Mouse (Mus musculus) CH12.LX (cell line): ENCODE measurements around the gene Plk3. TPM values are rescaled to one million over a fixed set of nuclear protein-coding genes. Genes with fewer than 3 reads are reported as not detected.

Experiments used
- DNase-seq: peaks from one replicate; pipeline ENCODE4 v3.0.0-alpha.2; 2013; ENCODE audit errors: extremely low read depth
- H3K27ac ChIP-seq: 2 replicates; pipeline ENCODE4 v1.5.1; 2012; ENCODE audit warnings: low read depth, mild to moderate bottlenecking, control low read depth, moderate library complexity; ENCODE audit not compliant: insufficient read depth
- H3K27me3 ChIP-seq: replicated peaks from 2 replicates; pipeline ENCODE3; 2012; ENCODE audit warnings: inconsistent platforms
- H3K36me3 ChIP-seq, 2 experiments: replicated peaks in 1 of 2; 2 replicates each; pipeline versions ENCODE3 to v1.6.1; 2012; ENCODE audit warnings: inconsistent platforms in 1 of 2, low read length in 1 of 2, mild to moderate bottlenecking in 1 of 2, mixed read lengths in 1 of 2, moderate library complexity in 1 of 2; ENCODE audit not compliant: control insufficient read depth in 1 of 2, insufficient read depth in 1 of 2
- H3K4me1 ChIP-seq, 2 experiments: 2 replicates each; pipeline ENCODE4 v1.6.1; 2012; ENCODE audit warnings: inconsistent platforms in 1 of 2, moderate library complexity in 1 of 2; ENCODE audit not compliant: insufficient read depth in 2 of 2, control insufficient read depth in 1 of 2
- H3K4me2 ChIP-seq: 2 replicates; pipeline ENCODE4 v1.6.1; 2012; ENCODE audit warnings: low read depth, mild to moderate bottlenecking, control low read depth; ENCODE audit not compliant: poor library complexity, insufficient read depth, severe bottlenecking
- H3K4me3 ChIP-seq, 3 experiments: fragments of 150-350 bp in 1 of 3; sonication (generic) in 1 of 3; replicated peaks in 1 of 3; 2 replicates each; pipeline versions ENCODE3 to v1.5.1; 2011 to 2012; ENCODE audit warnings: low read depth in 2 of 3, low read length in 2 of 3, mild to moderate bottlenecking in 2 of 3, moderate library complexity in 2 of 3, control low read depth in 1 of 3, improper control_type of control experiment in 1 of 3, inconsistent platforms in 1 of 3, mixed read lengths in 1 of 3; ENCODE audit not compliant: poor library complexity in 1 of 3
- H3K79me2 ChIP-seq: replicated peaks from 2 replicates; pipeline ENCODE4 v1.6.1; 2012; ENCODE audit warnings: mild to moderate bottlenecking, moderate library complexity; ENCODE audit not compliant: control insufficient read depth, poor library complexity, insufficient read depth, severe bottlenecking; ENCODE audit errors: extremely low read depth
- H3K9ac ChIP-seq: 2 replicates; pipeline ENCODE4 v1.6.1; 2012; ENCODE audit warnings: low read depth, mild to moderate bottlenecking, control low read depth, moderate library complexity; ENCODE audit not compliant: insufficient read depth
- H3K9me3 ChIP-seq: replicated peaks from 2 replicates; pipeline ENCODE3; 2012; ENCODE audit warnings: low read length, inconsistent platforms, mixed read lengths
- BHLHE40 ChIP-seq: IDR thresholded peaks from 2 replicates; pipeline ENCODE4 v1.6.1; 2011; ENCODE audit warnings: mild to moderate bottlenecking, low read depth, low read length, improper control_type of control experiment
- CHD2 ChIP-seq: IDR thresholded peaks from 2 replicates; pipeline ENCODE4 v1.6.1; 2011; ENCODE audit warnings: low read length, improper control_type of control experiment
- CTCF ChIP-seq, 2 experiments: IDR thresholded peaks in 1 of 2; conservative IDR thresholded peaks in 1 of 2; 2 replicates each; pipeline ENCODE4 v1.5.1; 2011 to 2012; ENCODE audit warnings: low read depth in 2 of 2, low read length in 2 of 2, improper control_type of control experiment in 1 of 2, inconsistent platforms in 1 of 2, mild to moderate bottlenecking in 1 of 2, moderate library complexity in 1 of 2
- E2F4 ChIP-seq: IDR thresholded peaks from 2 replicates; pipeline ENCODE4 v1.6.1; 2011; ENCODE audit warnings: low read depth, low read length, improper control_type of control experiment; ENCODE audit not compliant: insufficient replicate concordance
- ELF1 ChIP-seq: IDR thresholded peaks from 2 replicates; pipeline ENCODE4 v1.6.1; 2014; ENCODE audit warnings: low read depth, mild to moderate bottlenecking, inconsistent platforms, low read length, improper control_type of control experiment
- ETS1 ChIP-seq: conservative IDR thresholded peaks from 2 replicates; pipeline ENCODE4 v1.6.1; 2012; ENCODE audit warnings: low read depth, mild to moderate bottlenecking, inconsistent platforms, low read length, improper control_type of control experiment, moderate library complexity
- GABPA ChIP-seq: IDR thresholded peaks from 2 replicates; pipeline ENCODE4 v1.6.1; 2012; ENCODE audit warnings: low read depth, low read length, improper control_type of control experiment, inconsistent platforms; ENCODE audit not compliant: insufficient replicate concordance
- HCFC1 ChIP-seq: IDR thresholded peaks from 2 replicates; pipeline ENCODE4 v1.6.1; 2012; ENCODE audit warnings: low read depth, mild to moderate bottlenecking, inconsistent platforms, low read length, improper control_type of control experiment
- IRF4 ChIP-seq: IDR thresholded peaks from 2 replicates; pipeline ENCODE4 v1.6.1; 2014; ENCODE audit warnings: low read depth, mild to moderate bottlenecking, inconsistent platforms, low read length, improper control_type of control experiment
- JUND ChIP-seq: conservative IDR thresholded peaks from 2 replicates; pipeline ENCODE4 v1.6.1; 2011; ENCODE audit warnings: low read depth, low read length, improper control_type of control experiment
- KAT2A ChIP-seq: IDR thresholded peaks from 2 replicates; pipeline ENCODE4 v1.6.1; 2012; ENCODE audit warnings: low read length, improper control_type of control experiment, inconsistent platforms; ENCODE audit not compliant: insufficient replicate concordance
- MAFK ChIP-seq: IDR thresholded peaks from 2 replicates; pipeline ENCODE4 v1.6.1; 2011; ENCODE audit warnings: low read length, improper control_type of control experiment; ENCODE audit not compliant: insufficient replicate concordance
- MAX ChIP-seq: IDR thresholded peaks from 2 replicates; pipeline ENCODE4 v1.6.1; 2011; ENCODE audit warnings: low read length, improper control_type of control experiment
- MAZ ChIP-seq: IDR thresholded peaks from 2 replicates; pipeline ENCODE4 v1.6.1; 2012; ENCODE audit warnings: low read depth, mild to moderate bottlenecking, inconsistent platforms, low read length, improper control_type of control experiment, moderate library complexity
- MEF2A ChIP-seq: IDR thresholded peaks from 2 replicates; pipeline ENCODE4 v1.6.1; 2014; ENCODE audit warnings: low read depth, mild to moderate bottlenecking, inconsistent platforms, low read length, improper control_type of control experiment, borderline replicate concordance
- MXI1 ChIP-seq: IDR thresholded peaks from 2 replicates; pipeline ENCODE4 v1.6.1; 2011; ENCODE audit warnings: mild to moderate bottlenecking, low read depth, low read length, improper control_type of control experiment
- MYC ChIP-seq: IDR thresholded peaks from 2 replicates; pipeline ENCODE4 v1.6.1; 2011; ENCODE audit warnings: low read depth, mild to moderate bottlenecking, improper control_type of control experiment, low read length
- NELFE ChIP-seq: IDR thresholded peaks from 2 replicates; pipeline ENCODE4 v1.6.1; 2011; ENCODE audit warnings: low read depth, low read length, improper control_type of control experiment
- NRF1 ChIP-seq: IDR thresholded peaks from 2 replicates; pipeline ENCODE4 v1.6.1; 2014; ENCODE audit warnings: low read depth, mild to moderate bottlenecking, inconsistent platforms, low read length, improper control_type of control experiment, moderate library complexity
- PAX5 ChIP-seq: IDR thresholded peaks from 2 replicates; pipeline ENCODE4 v1.6.1; 2012; ENCODE audit warnings: low read length, inconsistent platforms, mixed read lengths
- POLR2A ChIP-seq: IDR thresholded peaks from 2 replicates; pipeline ENCODE4 v1.6.1; 2011; ENCODE audit warnings: low read depth, mild to moderate bottlenecking, improper control_type of control experiment, low read length
- RAD21 ChIP-seq: IDR thresholded peaks from 2 replicates; pipeline ENCODE4 v1.6.1; 2011; ENCODE audit warnings: low read depth, mild to moderate bottlenecking, low read length, improper control_type of control experiment, moderate library complexity
- RCOR1 ChIP-seq: conservative IDR thresholded peaks from 2 replicates; pipeline ENCODE4 v1.6.1; 2012; ENCODE audit warnings: low read depth, mild to moderate bottlenecking, inconsistent platforms, low read length, improper control_type of control experiment
- SIN3A ChIP-seq: IDR thresholded peaks from 2 replicates; pipeline ENCODE4 v1.6.1; 2012; ENCODE audit warnings: low read length, improper control_type of control experiment, inconsistent platforms
- SMC3 ChIP-seq: IDR thresholded peaks from 2 replicates; pipeline ENCODE4 v1.6.1; 2011; ENCODE audit warnings: low read depth, low read length, improper control_type of control experiment
- TBP ChIP-seq: conservative IDR thresholded peaks from 2 replicates; pipeline ENCODE4 v1.6.1; 2011; ENCODE audit warnings: low read depth, low read length, improper control_type of control experiment
- TCF12 ChIP-seq: IDR thresholded peaks from 2 replicates; pipeline ENCODE4 v1.6.1; 2014; ENCODE audit warnings: low read depth, mild to moderate bottlenecking, inconsistent platforms, low read length, improper control_type of control experiment
- USF1 ChIP-seq: IDR thresholded peaks from 2 replicates; pipeline ENCODE4 v1.6.1; 2014; ENCODE audit warnings: low read depth, mild to moderate bottlenecking, inconsistent platforms, low read length, improper control_type of control experiment
- USF2 ChIP-seq: conservative IDR thresholded peaks from 2 replicates; pipeline ENCODE4 v1.6.1; 2011; ENCODE audit warnings: low read depth, low read length, improper control_type of control experiment
- ZC3H11A ChIP-seq: IDR thresholded peaks from 2 replicates; pipeline ENCODE4 v1.6.1; 2012; ENCODE audit warnings: low read depth, mild to moderate bottlenecking, inconsistent platforms, low read length, improper control_type of control experiment
- ZKSCAN1 ChIP-seq: IDR thresholded peaks from 2 replicates; pipeline ENCODE4 v1.6.1; 2012; ENCODE audit warnings: low read depth, inconsistent platforms, low read length, improper control_type of control experiment, borderline replicate concordance
- ZMIZ1 ChIP-seq: IDR thresholded peaks from 2 replicates; pipeline ENCODE4 v1.6.1; 2012; ENCODE audit warnings: low read depth, mild to moderate bottlenecking, inconsistent platforms, low read length, improper control_type of control experiment
- ZNF384 ChIP-seq: IDR thresholded peaks from 2 replicates; pipeline ENCODE4 v1.6.1; 2012; ENCODE audit warnings: low read depth, low read length, improper control_type of control experiment, inconsistent platforms
- dilution Hi-C: fragments of 300-500 bp; cut with MboI; formaldehyde crosslinking; loops from 2 replicates; pipeline ENCODE4 v1.14.3; 2020; ENCODE audit warnings: low sequenced_read_pairs; ENCODE audit not compliant: extremely low pct_unique_long_range_greater_than_20kb, extremely low pct_ligation_motif_present
- in situ Hi-C: fragments of 300-500 bp; cut with MboI; formaldehyde crosslinking; loops from 3 replicates; pipeline ENCODE4 v1.14.3; 2019; ENCODE audit warnings: low sequenced_read_pairs, low pct_ligation_motif_present, low pct_unique_long_range_greater_than_20kb, mixed read lengths
- polyA plus RNA-seq: library from polyadenylated mRNA; unstranded; fragments of >175 nt; gene quantifications from 2 replicates; pipeline ENCODE4 v1.2.1, GENCODE M21; 2012; ENCODE audit warnings: low read depth; ENCODE audit not compliant: insufficient read length
- total RNA-seq, 2 experiments: library from RNA; depleted of rRNA; stranded (reverse); fragments of 300-350 nt in 1 of 2; fragments of >200 nt in 1 of 2; gene quantifications; 2 replicates each; pipeline ENCODE4 v1.2.3; 2012 to 2014

Gene Plk3
- total and polyA plus RNA-seq, 3 experiments = 8.8 to 18.5 (median 12.0) TPM

GRCm38 (mm10) chr4:117140613-117141012 lies 6.8 kb upstream of the Plk3 start (continued):
- TF ChIP-seq MYC (0 out of 2 replicates have a peak, but pooled peaks have one; percentile 26), KAT2A (no peak), USF2 (no peak), E2F4 (no peak), ZKSCAN1 (no peak), SMC3 (peak; percentile 33)

GRCm38 (mm10) chr4:117139217-117139612 lies 5.5 kb upstream of the Plk3 start:
- Histone ChIP-seq H3K27me3 (no peaks in the 10 kb centered on the region), H3K27ac (peak overlapping the region; percentile 16), H3K4me1 (peaks cover 16 to 39% of the 10 kb centered on the region in 2 experiments)

More at GRCm38 (mm10) chr4:117139217-117139612, 5.5 kb upstream of the Plk3 start:
- no peaks in the 10 kb centered on the region for H3K9me3 ChIP-seq
- in situ Hi-C loops = loop anchor here (5.0 kb wide), 2 partner anchors 37 to 317 kb away; partner anchors contain the start of gene Hpdl
- no peak overlapping the region for H3K9ac ChIP-seq
- TF ChIP-seq USF1 = peak; percentile 83
- TF ChIP-seq MAZ = peak; percentile 56; the same call in 1 of the 2 replicates
- peak; percentile 84 for TF ChIP-seq SMC3
- peak; percentile 79 to 97 for TF ChIP-seq CTCF (conservative IDR thresholded peaks at IDR 0.05 in 1 of 2, IDR thresholded peaks at IDR 0.05 in 1 of 2; ENCODE audit: low read depth in 2 of 2, low read length in 2 of 2)
- peak; percentile 92 for TF ChIP-seq SIN3A
- no peak for TF ChIP-seq GABPA
- peak; percentile 99 for TF ChIP-seq MAX
- TF ChIP-seq NRF1 = no peak
- TF ChIP-seq ETS1 = peak; percentile 21; the same call in 1 of the 2 replicates
- peak; percentile 42; the same call in 1 of the 2 replicates for TF ChIP-seq CHD2
- peak; percentile 43 for TF ChIP-seq HCFC1
- TF ChIP-seq JUND = 0 out of 2 replicates have a peak, but pooled peaks have one; percentile 36
- TF ChIP-seq MXI1 = peak; percentile 97
- TF ChIP-seq ZMIZ1 = no peak
- TF ChIP-seq ZC3H11A = peak; percentile 52
- TF ChIP-seq TBP = 0 out of 2 replicates have a peak, but pooled peaks have one; percentile 20
- TF ChIP-seq MAFK = no peak
- TF ChIP-seq NELFE = peak; percentile 66; the same call in 1 of the 2 replicates
- TF ChIP-seq ZNF384 = peak; percentile 64; the same call in 1 of the 2 replicates
- peak; percentile 40; the same call in 1 of the 2 replicates for TF ChIP-seq POLR2A
- TF ChIP-seq TCF12 = 0 out of 2 replicates have a peak, but pooled peaks have one; percentile 35
- no peak for TF ChIP-seq ELF1
- peak; percentile 32; the same call in 1 of the 2 replicates for TF ChIP-seq MEF2A
- no peak for TF ChIP-seq PAX5
- TF ChIP-seq RAD21 = peak; percentile 83
- no peak for TF ChIP-seq BHLHE40
- TF ChIP-seq IRF4 = peak; percentile 53; the same call in 1 of the 2 replicates
- TF ChIP-seq USF2 = peak; percentile 74
- TF ChIP-seq RCOR1 = no peak
- TF ChIP-seq MYC = peak; percentile 100
- H3K36me3 ChIP-seq = no peaks in the 10 kb centered on the region
- no peak overlapping the region for H3K4me3 ChIP-seq
- peak overlapping the region; percentile 55; the same call in 1 of the 2 replicates for H3K4me2 ChIP-seq
- DNase-seq = peak; percentile 74
- dilution Hi-C loops = no loop called here
- H3K79me2 ChIP-seq = no peaks in the 10 kb centered on the region
